Mouse (Mus musculus) limb, embryonic 10.5 days (tissue): ENCODE measurements around the gene Pex5l. TPM values are rescaled to one million over a fixed set of nuclear protein-coding genes. Genes with fewer than 3 reads are reported as not detected.

Experiments used
- DNase-seq: peaks from one replicate; pipeline ENCODE4 v3.0.0-alpha.2; 2017; ENCODE audit warnings: low spot score
- H3K27ac ChIP-seq: fragments of 300-500 bp; sonication (generic); 2 replicates; pipeline ENCODE4 v1.5.1; 2016; ENCODE audit warnings: mild to moderate bottlenecking
- H3K27me3 ChIP-seq: fragments of 300-500 bp; sonication (generic); 2 replicates; pipeline ENCODE4 v1.6.1; 2016; ENCODE audit warnings: low read depth, mild to moderate bottlenecking; ENCODE audit not compliant: poor library complexity, severe bottlenecking
- H3K36me3 ChIP-seq: fragments of 300-500 bp; sonication (generic); 2 replicates; pipeline ENCODE4 v1.6.1; 2016; ENCODE audit warnings: mild to moderate bottlenecking, moderate library complexity
- H3K4me1 ChIP-seq: fragments of 300-500 bp; sonication (generic); 2 replicates; pipeline ENCODE4 v1.6.1; 2016
- H3K4me3 ChIP-seq: fragments of 300-500 bp; sonication (generic); 2 replicates; pipeline ENCODE4 v1.5.1; 2016; ENCODE audit warnings: mild to moderate bottlenecking, moderate library complexity
- H3K9me3 ChIP-seq: fragments of 300-500 bp; sonication (generic); replicated peaks from 2 replicates; pipeline ENCODE4 v1.6.1; 2016; ENCODE audit warnings: mild to moderate bottlenecking
- WGBS: fragments of 180-500 bp; shearing (Covaris S2); methylation state at CpG from one replicate; pipeline ENCODE4 v1.1.7; 2016; 5-methylcytosine and 5-hydroxymethylcytosine counted together
- polyA plus RNA-seq: library from polyadenylated mRNA; unstranded; fragments of >200 nt; fragmentation: Nextera tagmentation; extraction: Ambion mirVana; gene quantifications from 2 replicates; pipeline ENCODE4 v1.2.1, GENCODE M21; 2016

Pex5l gene
- polyA plus RNA-seq, 1 experiment from 2014 or later: 0.05 TPM

DNA sequence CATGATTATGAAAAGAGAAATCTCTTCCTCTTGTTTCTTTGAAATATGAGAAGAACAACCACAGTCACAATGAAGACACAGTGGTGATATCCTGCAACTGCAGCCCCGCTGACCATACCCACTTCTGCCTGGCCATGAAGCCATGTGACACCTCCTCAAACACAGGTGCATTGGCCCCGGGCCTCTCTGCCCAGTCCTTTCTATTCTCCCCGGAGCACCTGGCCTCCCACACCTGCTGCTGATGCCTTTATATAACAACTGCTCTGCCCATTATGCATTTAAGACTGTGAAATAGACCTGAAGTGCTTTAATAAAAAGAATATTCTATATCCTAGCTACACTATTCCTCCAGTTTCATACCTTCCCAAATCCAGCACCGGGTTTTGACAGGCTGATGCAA lies 54.8 kb downstream of the Pex5l start:
- no peaks in the 10 kb centered on the region for H3K9me3 ChIP-seq
- no peaks in the 10 kb centered on the region for H3K27me3 ChIP-seq
- 0 out of 2 replicates have a peak, but pooled peaks cover 2% of the 10 kb centered on the region for H3K4me1 ChIP-seq
- H3K4me3 ChIP-seq: no peak overlapping the region
- H3K27ac ChIP-seq: no peak overlapping the region
- H3K36me3 ChIP-seq: no peaks in the 10 kb centered on the region
- DNase-seq: no peak
- 75% methylated on average over 4 of the region's 4 CpGs for WGBS

DNA sequence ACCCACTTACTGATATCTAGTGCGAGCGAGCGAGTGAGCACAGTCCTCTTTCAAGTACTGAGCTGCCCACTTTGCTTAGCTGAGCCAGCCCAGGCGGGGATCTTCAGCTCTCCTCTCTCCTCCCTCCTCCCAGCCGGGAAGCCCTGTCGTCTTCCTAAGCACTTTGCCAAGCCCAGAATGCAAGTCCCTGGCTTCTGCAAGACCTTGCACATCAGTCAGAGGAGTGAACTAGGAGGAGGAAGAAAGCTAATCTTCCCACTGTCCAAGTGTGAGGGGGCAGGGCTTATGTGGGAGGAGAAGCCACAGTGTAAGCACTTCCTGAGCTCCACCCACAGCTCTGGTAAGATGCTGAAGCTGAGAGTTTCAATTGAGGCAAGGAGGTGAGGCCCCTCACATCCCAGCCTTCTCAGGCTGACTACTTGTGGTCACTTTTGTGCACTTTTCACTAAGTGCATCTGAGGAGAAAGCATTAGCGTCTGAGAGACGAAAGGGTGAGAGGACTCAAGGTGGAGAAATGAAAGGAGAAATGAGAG lies 60.2 kb downstream of the Pex5l start:
- no peak overlapping the region for H3K27ac ChIP-seq
- no peaks in the 10 kb centered on the region for H3K36me3 ChIP-seq
- no peaks in the 10 kb centered on the region for H3K9me3 ChIP-seq
- DNase-seq: no peak
- H3K4me3 ChIP-seq: peak overlapping the region; percentile 15; the same call in 1 of the 2 replicates
- 34% methylated on average over 8 of the region's 8 CpGs for WGBS
- no peaks in the 10 kb centered on the region for H3K27me3 ChIP-seq
- H3K4me1 ChIP-seq: peaks cover 7% of the 10 kb centered on the region

DNA sequence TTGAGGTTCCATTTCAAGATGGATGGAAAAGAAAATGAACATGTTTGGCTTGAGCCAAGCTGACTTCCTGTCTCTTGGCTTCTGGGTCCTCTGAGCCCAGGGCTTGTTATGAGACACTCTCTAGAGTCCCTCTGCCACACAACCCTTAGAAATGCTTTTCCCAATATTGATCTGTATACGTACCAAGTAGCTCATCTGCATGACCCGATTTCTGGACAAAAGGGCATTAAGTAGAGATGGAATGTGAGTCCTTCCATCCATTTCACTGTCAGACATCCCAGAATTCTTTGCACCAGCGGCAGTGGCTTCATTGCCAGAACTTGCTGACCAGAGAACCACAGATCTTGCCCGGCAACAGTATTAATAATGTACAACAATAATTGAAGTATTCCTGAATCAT lies 61.3 kb downstream of the Pex5l start:
- WGBS: 93% methylated on average over 4 of the region's 4 CpGs
- Histone ChIP-seq H3K36me3 (no peaks in the 10 kb centered on the region), H3K9me3 (no peaks in the 10 kb centered on the region), H3K27ac (no peak overlapping the region), H3K4me1 (peaks cover 7% of the 10 kb centered on the region), H3K27me3 (no peaks in the 10 kb centered on the region), H3K4me3 (no peak overlapping the region)
- no peak for DNase-seq

DNA sequence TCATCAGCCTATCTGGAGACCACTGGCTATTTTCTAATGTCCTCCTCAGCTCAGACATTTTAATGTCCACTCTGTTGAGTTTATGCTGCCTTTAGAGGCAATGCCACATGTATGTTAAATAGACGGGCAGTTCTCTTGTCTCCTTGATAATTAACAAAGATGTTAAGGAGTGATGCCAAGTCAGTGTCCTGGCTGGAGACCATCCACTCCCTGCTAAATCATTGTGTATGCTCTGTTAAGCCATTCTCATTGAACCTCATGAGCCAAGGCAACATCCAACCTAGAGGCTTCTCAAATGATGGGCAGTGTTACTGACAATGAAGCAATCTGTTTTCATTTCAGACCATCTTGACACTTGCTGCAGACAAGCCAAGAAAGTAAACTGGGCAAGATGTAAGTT lies 63.4 kb downstream of the Pex5l start:
- no peak overlapping the region for H3K27ac ChIP-seq
- WGBS: 98% methylated on average over 1 of the region's 1 CpGs
- no peaks in the 10 kb centered on the region for H3K36me3 ChIP-seq
- H3K4me3 ChIP-seq: no peak overlapping the region
- H3K27me3 ChIP-seq: no peaks in the 10 kb centered on the region
- no peaks in the 10 kb centered on the region for H3K9me3 ChIP-seq
- DNase-seq: no peak
- H3K4me1 ChIP-seq: peaks cover 7% of the 10 kb centered on the region

DNA sequence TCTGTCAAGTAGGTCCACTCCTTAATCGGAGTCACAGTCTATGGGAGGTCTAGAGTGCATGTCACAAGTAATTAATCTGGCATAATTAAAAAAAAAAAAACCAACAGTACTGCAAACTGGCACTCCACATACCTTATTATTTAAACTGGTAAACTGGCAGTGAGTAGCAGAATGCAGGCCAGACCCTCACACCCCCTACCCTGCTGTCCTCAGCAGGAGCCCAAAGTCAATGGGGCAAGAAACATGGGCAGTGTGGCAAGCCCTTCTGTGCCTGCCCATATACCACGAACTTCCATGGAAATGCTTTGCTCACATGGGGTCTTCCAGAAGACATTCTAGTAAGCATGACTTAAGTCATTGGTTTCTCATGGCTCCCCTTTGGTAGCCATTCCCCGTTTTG lies 63.9 kb downstream of the Pex5l start:
- H3K4me3 ChIP-seq: no peak overlapping the region
- 85% methylated on average over 3 of the region's 3 CpGs for WGBS
- H3K4me1 ChIP-seq: peaks cover 7% of the 10 kb centered on the region
- H3K27ac ChIP-seq: no peak overlapping the region
- H3K27me3 ChIP-seq: no peaks in the 10 kb centered on the region
- DNase-seq: no peak
- H3K9me3 ChIP-seq: no peaks in the 10 kb centered on the region
- no peaks in the 10 kb centered on the region for H3K36me3 ChIP-seq

DNA sequence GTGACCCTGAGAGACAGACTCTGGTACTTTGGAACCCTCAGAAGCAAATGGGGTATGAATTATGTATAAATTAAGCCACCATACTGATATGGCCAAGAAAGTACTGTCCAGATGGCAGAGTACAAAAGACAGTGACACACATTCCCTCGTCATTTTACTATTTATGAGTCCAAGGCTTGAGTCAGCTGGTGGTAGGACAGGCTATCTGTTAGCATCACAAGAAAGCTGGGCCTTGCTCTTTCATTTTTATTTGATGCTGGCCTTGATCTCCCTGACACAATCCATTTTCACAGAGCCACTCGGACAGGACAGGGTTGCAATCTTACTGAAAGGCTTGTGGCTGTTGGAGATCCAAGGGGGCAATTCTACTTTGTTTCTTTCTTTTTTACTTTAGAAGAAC lies 67.4 kb downstream of the Pex5l start:
- Histone ChIP-seq H3K36me3 (no peaks in the 10 kb centered on the region), H3K4me1 (no peaks in the 10 kb centered on the region), H3K27ac (no peak overlapping the region), H3K9me3 (no peaks in the 10 kb centered on the region), H3K4me3 (no peak overlapping the region), H3K27me3 (no peaks in the 10 kb centered on the region)
- 83% methylated on average over 2 of the region's 2 CpGs for WGBS
- no peak for DNase-seq

DNA sequence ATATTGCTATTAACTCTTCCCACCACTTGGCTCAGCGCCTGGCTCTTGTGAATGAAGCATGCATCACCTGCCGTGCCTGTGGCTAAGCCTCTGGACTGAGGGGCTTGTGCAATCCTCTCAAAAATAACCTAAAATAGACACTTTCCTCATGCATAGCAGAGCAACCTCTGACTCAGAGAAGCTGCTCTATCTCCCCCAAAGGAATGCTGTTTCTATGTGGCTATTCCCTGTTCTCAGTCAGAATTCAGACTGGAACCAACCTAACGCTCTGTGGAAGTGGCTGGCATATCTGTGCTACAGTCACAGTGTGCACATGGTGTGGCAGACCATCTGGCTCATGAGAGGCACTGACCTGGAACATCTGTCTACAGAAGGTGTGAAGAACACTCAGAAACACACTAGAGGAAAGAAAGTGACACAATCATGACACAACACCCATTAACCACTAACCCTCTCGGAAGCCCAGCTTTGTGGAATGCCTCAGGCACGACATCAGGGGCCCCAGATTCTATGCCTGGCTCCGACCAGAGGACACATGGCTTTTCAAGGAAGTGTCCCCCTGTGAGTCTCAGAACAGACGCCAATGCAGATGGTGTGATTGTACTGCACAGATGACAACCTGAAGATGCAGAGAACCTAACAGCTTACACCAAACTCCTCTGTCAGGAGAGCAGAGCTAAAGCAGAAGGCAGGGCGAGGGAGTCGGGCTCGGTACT lies 68.6 kb downstream of the Pex5l start:
- H3K4me1 ChIP-seq: no peaks in the 10 kb centered on the region
- WGBS: 70% methylated on average over 10 of the region's 10 CpGs
- no peak overlapping the region for H3K27ac ChIP-seq
- no peak for DNase-seq
- no peaks in the 10 kb centered on the region for H3K9me3 ChIP-seq
- no peaks in the 10 kb centered on the region for H3K36me3 ChIP-seq
- no peaks in the 10 kb centered on the region for H3K27me3 ChIP-seq
- H3K4me3 ChIP-seq: no peak overlapping the region

DNA sequence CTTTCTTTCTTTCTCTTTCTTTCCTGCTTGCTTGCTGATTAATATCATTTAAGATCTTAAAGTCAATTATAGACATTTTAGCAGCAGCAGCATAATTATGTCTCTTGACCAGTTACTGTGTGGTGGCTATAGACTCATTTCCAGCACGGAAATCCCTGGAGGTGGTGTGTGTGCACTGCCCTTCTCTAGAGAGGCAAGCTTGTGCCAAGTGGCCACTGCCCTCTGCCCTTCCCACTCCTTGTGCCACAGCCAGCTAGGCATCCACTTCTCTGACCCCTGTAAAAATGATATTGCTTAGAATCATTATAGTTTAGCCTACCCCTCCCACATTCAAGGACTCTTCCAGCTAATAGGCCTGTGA lies 69.2 kb downstream of the Pex5l start:
- WGBS: 83% methylated on average over 1 of the region's 1 CpGs
- Histone ChIP-seq H3K4me1 (no peaks in the 10 kb centered on the region), H3K27ac (no peak overlapping the region), H3K9me3 (no peaks in the 10 kb centered on the region), H3K4me3 (no peak overlapping the region), H3K27me3 (no peaks in the 10 kb centered on the region), H3K36me3 (no peaks in the 10 kb centered on the region)
- no peak for DNase-seq

DNA sequence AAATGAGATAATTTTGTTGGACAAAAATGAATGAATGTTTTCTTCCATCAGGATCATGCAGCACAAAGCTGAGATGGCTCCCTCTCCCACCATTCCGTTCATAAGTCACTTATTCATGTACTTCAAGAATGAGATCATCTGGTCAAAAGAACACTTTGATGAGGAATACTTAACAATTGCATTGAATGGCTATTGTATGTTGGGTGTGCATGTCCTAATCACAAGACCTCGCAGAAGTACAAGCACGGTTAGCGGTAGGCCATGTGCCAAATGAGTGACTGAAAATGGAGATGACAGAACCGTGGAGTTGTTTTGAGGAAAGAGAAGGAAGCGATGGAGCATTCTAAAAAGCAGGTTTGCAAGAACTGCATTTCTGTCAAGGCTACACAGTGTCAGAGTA lies 72.3 kb downstream of the Pex5l start:
- no peaks in the 10 kb centered on the region for H3K9me3 ChIP-seq
- WGBS: 94% methylated on average over 6 of the region's 6 CpGs

DNA sequence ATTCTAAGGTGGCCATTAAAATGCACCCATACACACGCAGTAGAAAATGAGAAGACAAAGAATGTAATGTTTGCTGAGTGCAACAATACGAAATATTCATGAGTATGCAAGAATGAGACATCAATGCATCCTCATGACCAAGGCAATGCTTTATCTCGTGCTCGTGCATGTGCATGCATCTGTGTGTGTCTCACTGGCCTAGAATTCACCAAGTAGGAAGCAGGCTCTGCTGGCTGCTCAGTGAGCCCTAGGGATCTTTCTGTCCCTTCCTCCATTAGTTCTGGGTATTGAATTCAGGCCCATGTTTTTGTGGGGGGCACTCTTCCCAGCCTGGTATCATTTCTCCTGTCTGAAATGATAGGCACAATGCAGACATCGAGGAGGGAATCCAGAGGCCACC lies 74.9 kb downstream of the Pex5l start:
- no peak overlapping the region for H3K27ac ChIP-seq
- H3K9me3 ChIP-seq: no peaks in the 10 kb centered on the region
- H3K27me3 ChIP-seq: no peaks in the 10 kb centered on the region
- H3K4me3 ChIP-seq: no peak overlapping the region
- WGBS: 89% methylated on average over 5 of the region's 5 CpGs
- H3K4me1 ChIP-seq: no peaks in the 10 kb centered on the region
- DNase-seq: no peak
- H3K36me3 ChIP-seq: no peaks in the 10 kb centered on the region

More for the DNA sequence above, 72.3 kb downstream of the Pex5l start:
- Histone ChIP-seq H3K4me3 (no peak overlapping the region), H3K27ac (no peak overlapping the region), H3K27me3 (no peaks in the 10 kb centered on the region), H3K36me3 (no peaks in the 10 kb centered on the region), H3K4me1 (no peaks in the 10 kb centered on the region)
- no peak for DNase-seq

DNA sequence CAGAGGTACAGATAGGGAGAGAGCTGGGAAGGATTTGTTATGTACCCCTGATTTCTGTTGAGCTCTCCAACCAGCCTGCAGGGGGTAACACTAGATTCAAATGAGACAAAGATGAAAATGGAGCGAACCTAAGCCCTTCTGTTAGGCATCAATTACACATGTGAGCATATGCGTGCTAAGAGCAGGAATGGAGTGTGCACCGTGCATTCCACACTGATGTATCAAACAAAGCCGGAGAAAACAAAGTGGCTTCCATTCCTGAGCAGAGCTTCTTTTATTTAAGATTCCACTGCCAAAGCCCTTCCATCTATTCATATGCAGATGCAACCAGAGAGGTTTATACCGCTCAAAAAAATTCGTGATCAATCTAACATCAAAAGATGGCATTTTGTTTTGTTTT lies 79.5 kb downstream of the Pex5l start:
- H3K27me3 ChIP-seq: no peaks in the 10 kb centered on the region
- no peak for DNase-seq
- no peaks in the 10 kb centered on the region for H3K4me1 ChIP-seq
- no peaks in the 10 kb centered on the region for H3K36me3 ChIP-seq
- 67% methylated on average over 6 of the region's 6 CpGs for WGBS
- no peak overlapping the region for H3K27ac ChIP-seq
- H3K4me3 ChIP-seq: no peak overlapping the region
- H3K9me3 ChIP-seq: no peaks in the 10 kb centered on the region

DNA sequence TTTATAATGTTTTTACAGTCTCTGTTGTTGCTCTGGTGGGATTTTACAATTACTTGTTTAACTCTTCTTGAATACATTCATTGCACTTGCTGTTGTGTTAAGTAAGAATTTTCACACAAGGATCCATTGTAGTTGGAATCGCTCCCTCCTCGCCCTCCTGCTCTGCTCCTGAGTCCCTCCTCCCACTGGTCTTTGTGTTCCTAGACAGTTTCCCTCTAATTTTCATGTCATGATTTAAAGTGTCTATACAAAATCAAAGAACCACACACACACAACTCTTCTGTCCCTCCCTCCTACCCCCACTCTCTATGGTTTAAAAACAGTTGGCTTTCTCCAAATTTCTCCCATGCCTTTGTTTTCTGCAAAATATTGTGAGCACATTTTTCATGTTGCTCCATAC lies 81.6 kb downstream of the Pex5l start:
- H3K36me3 ChIP-seq: no peaks in the 10 kb centered on the region
- H3K27ac ChIP-seq: no peak overlapping the region
- no peaks in the 10 kb centered on the region for H3K27me3 ChIP-seq
- no peaks in the 10 kb centered on the region for H3K4me1 ChIP-seq
- 87% methylated on average over 2 of the region's 2 CpGs for WGBS
- H3K9me3 ChIP-seq: no peaks in the 10 kb centered on the region
- DNase-seq: no peak
- no peak overlapping the region for H3K4me3 ChIP-seq

DNA sequence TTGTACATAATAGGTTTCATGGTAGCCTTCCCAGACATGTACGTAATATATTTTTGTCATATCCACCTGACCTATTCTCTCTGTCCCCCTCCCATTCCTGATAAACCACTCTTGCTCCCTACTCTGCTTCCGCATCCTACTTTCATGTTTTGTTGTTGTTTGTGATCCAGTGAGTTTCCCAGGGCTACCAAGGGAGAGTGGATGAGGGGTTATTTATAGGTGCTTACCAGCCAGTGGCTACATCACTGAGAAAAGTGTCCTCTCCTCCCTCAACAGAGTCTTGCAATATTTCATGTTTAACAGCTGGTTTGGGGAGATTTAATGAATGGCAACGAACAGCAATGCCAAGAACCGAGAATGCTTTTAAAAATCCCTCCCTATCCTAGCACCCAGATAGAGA lies 82.0 kb downstream of the Pex5l start:
- 82% methylated on average over 4 of the region's 4 CpGs for WGBS

More for the DNA sequence above, 82.0 kb downstream of the Pex5l start:
- no peaks in the 10 kb centered on the region for H3K9me3 ChIP-seq
- no peaks in the 10 kb centered on the region for H3K27me3 ChIP-seq
- H3K36me3 ChIP-seq: no peaks in the 10 kb centered on the region
- no peak for DNase-seq
- H3K27ac ChIP-seq: no peak overlapping the region
- H3K4me3 ChIP-seq: no peak overlapping the region
- H3K4me1 ChIP-seq: no peaks in the 10 kb centered on the region
